In genomic region chr4:149955631-149956030, GRCm38 (mm10) we compare ENCODE assay signal across 8 mouse cellular contexts. TPM values are rescaled to one million over a fixed set of nuclear protein-coding genes. Genes with fewer than 3 reads are reported as not detected.
DNase-seq lines count a peak whose midpoint lies in the region; ATAC-seq lines count a peak whose summit lies in the region.

No protein-coding gene starts in this region.

- DNase-seq in heart, adult 8-10 months (ENCODE audit: low spot score) = no peak
- peak; percentile 11 for DNase-seq in thymus, postnatal 25 days
- no peak for DNase-seq in thymus, postnatal 36 days
- no peak for DNase-seq in liver, embryonic 13.5 days
- DNase-seq in cerebellum, postnatal 14 days = no peak
- DNase-seq in left cerebral cortex, postnatal 25 days (ENCODE audit: low spot score in 2 of 2) = no peak
- DNase-seq in Muller cell, postnatal 12 days (ENCODE audit: inconsistent ontology term) = no peak

- H3K4me2 ChIP-seq in heart, embryonic 11.5 days = peak overlapping the region; percentile 96
- peak overlapping the region; percentile 85 for H3K4me2 ChIP-seq in liver, embryonic 13.5 days

- WGBS in heart, embryonic 11.5 days (ENCODE audit: insufficient replicate concordance) = 15% methylated on average over 15 of the region's 15 CpGs
- 16% methylated on average over 15 of the region's 15 CpGs for WGBS in liver, embryonic 13.5 days (ENCODE audit: insufficient replicate concordance)

- peaks cover 14% of the 10 kb centered on the region for H3K4me1 ChIP-seq in heart, embryonic 11.5 days (ENCODE audit: control insufficient read depth, insufficient read depth, low read length)
- peaks cover 21% of the 10 kb centered on the region for H3K4me1 ChIP-seq in liver, embryonic 13.5 days (replicated peaks)

- ATAC-seq in heart, embryonic 11.5 days (replicated peaks; ENCODE audit: insufficient number of reproducible peaks, low FRiP score, low TSS enrichment) = no peak
- no peak for ATAC-seq in liver, embryonic 13.5 days (ENCODE audit: low read depth)

- peak overlapping the region; percentile 54 for H3K4me3 ChIP-seq in heart, embryonic 11.5 days (ENCODE audit: low read depth, low read length)
- peak overlapping the region; percentile 32; the same call in 1 of the 2 replicates for H3K4me3 ChIP-seq in liver, embryonic 13.5 days (replicated peaks)

- intact Hi-C loops in left cerebral cortex, postnatal 25 days (cut with DNase I) = loop anchor here (5.0 kb wide), 1 partner anchor 203 kb away; no protein-coding TSS in a partner anchor

- no peaks in the 10 kb centered on the region for H3K9me3 ChIP-seq in heart, embryonic 11.5 days (replicated peaks; ENCODE audit: control insufficient read depth, low read length)
- no peaks in the 10 kb centered on the region for H3K9me3 ChIP-seq in liver, embryonic 13.5 days (replicated peaks)

- H3K36me3 ChIP-seq in heart, embryonic 11.5 days (ENCODE audit: control insufficient read depth, insufficient read depth, low read length) = no peaks in the 10 kb centered on the region
- H3K36me3 ChIP-seq in liver, embryonic 13.5 days = no peaks in the 10 kb centered on the region

- H3K27me3 ChIP-seq in heart, embryonic 11.5 days (ENCODE audit: control insufficient read depth, insufficient read depth, low read length) = peaks cover 33% of the 10 kb centered on the region
- peaks cover 75% of the 10 kb centered on the region for H3K27me3 ChIP-seq in liver, embryonic 13.5 days

- H3K27ac ChIP-seq in heart, embryonic 11.5 days (ENCODE audit: low read depth, low read length) = no peak overlapping the region
- no peak overlapping the region for H3K27ac ChIP-seq in liver, embryonic 13.5 days

- no peak overlapping the region for H3K9ac ChIP-seq in heart, embryonic 11.5 days (ENCODE audit: low read depth, low read length)
- H3K9ac ChIP-seq in liver, embryonic 13.5 days = no peak overlapping the region

RNA-seq across cellular contexts. Expression of gene Spsb1, which starts 0.8 kb away (rescaled TPM):
- 4.7 and 5.6 TPM in 2 replicates for polyA plus RNA-seq in heart, embryonic 11.5 days (2014; fragmentation: Nextera tagmentation; extraction: Ambion mirVana)
- 10 to 100 TPM; 24.7 to 43.0 (median 31.0) TPM for total RNA-seq in heart, adult 8-10 months (2022)
- 0.61 and 0.97 TPM in 2 replicates for polyA plus RNA-seq in liver, embryonic 13.5 days (2015; fragmentation: Nextera tagmentation; extraction: Ambion mirVana)
- 10 to 100 TPM; 14.4 to 14.9 TPM for total RNA-seq in left cerebral cortex, postnatal 25 days (2021)

RNA-seq across cellular contexts. Expression of gene H6pd, which starts 53.2 kb away (rescaled TPM):
- 4.8 and 6.2 TPM in 2 replicates for polyA plus RNA-seq in heart, embryonic 11.5 days (2014; fragmentation: Nextera tagmentation; extraction: Ambion mirVana)
- 10 to 100 TPM; 37.5 to 44.8 (median 41.2) TPM for total RNA-seq in heart, adult 8-10 months (2022)
- polyA plus RNA-seq in liver, embryonic 13.5 days (2015; fragmentation: Nextera tagmentation; extraction: Ambion mirVana) = 6.8 and 7.3 TPM in 2 replicates
- total RNA-seq in left cerebral cortex, postnatal 25 days (2021) = 10 to 100 TPM; 10.8 to 12.0 TPM
